Mouse (Mus musculus) bone marrow macrophage, adult 2 months (primary cell): ENCODE data around the gene Supt5.

ENCODE experiments used
- CTCF ChIP-seq: IDR thresholded peaks from 2 replicates; pipeline ENCODE4 v1.5.1; 2012; ENCODE audit warnings: low read depth, mild to moderate bottlenecking, low read length, moderate library complexity
- POLR2A ChIP-seq: IDR thresholded peaks from 2 replicates; pipeline ENCODE4 v1.6.1; 2012; ENCODE audit warnings: mild to moderate bottlenecking, low read depth, low read length, borderline replicate concordance

DNA sequence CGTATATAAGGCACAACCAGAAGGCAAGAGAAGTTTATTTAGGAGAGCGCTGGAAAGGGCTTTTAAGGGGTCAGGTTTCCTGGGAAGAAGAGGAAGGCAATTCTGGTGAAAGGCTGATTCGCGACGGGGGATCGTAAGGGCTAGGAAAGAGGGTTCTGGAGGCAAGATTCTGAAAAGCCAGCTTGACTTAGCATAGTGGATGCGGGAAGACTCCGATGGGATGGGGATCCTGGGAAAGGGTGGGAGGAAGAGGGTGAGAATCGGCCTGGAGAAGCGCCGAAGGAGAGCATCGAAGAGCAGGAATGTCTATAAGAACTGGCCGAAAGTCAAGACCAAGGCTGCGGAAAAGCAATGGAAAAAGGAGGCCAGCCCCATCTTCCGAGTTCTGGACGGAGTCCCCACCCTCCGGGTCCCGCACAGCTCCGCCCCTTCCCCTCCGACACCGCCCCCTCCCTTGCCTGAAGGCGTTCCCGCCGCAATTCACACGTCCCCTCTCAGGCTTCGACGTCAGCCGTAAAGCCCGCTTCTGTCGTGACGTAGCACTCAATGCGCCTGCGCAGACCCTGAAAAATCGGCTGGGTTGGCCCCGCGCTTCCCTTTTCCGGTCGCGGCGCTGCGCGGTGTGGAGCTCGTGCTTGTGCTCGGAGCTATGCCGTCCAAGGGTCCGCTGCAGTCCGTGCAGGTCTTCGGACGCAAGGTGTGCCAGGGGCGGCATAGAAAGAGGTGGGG is 11.8 kb upstream of the Supt5 start, which contains the start of gene Rps16:
- TF ChIP-seq POLR2A (0 out of 2 replicates have a peak, but pooled peaks have one; percentile 51), CTCF (no peak)
